ENCODE assay signal across 8 mouse cellular contexts in genomic region chr1:104769250-104769607, GRCm38 (mm10). TPM values are rescaled to one million over a fixed set of nuclear protein-coding genes. Genes with fewer than 3 reads are reported as not detected.
DNase-seq lines count a peak whose midpoint lies in the region; ATAC-seq and TF ChIP-seq lines count a peak whose summit lies in the region.

No protein-coding gene starts in this region.

- no peaks in the 10 kb centered on the region for H3K9me3 ChIP-seq in heart, embryonic 13.5 days
- no peaks in the 10 kb centered on the region for H3K9me3 ChIP-seq in forebrain, embryonic 15.5 days

- H3K27ac ChIP-seq in heart, embryonic 13.5 days (replicated peaks), result peak overlapping the region; percentile 2; the same call in 1 of the 2 replicates
- no peak overlapping the region for H3K27ac ChIP-seq in forebrain, embryonic 15.5 days (replicated peaks)
- H3K27ac ChIP-seq in olfactory bulb, adult 2 months (ENCODE audit: insufficient read depth, low read depth, low read length), result peak overlapping the region; percentile 68

- intact Hi-C loops in left cerebral cortex, postnatal 25 days (cut with DNase I), result loop anchor here (2.0 kb wide), 1 partner anchor 174 kb away; no protein-coding TSS in a partner anchor

- ATAC-seq in heart, embryonic 13.5 days (ENCODE audit: extremely low read depth, insufficient number of reproducible peaks, low FRiP score, low TSS enrichment), result no peak
- ATAC-seq in forebrain, embryonic 15.5 days (replicated peaks), result peak; percentile 72; the same call in 1 of the 2 replicates

- H3K27me3 ChIP-seq in heart, embryonic 13.5 days (replicated peaks), result peaks cover 5% of the 10 kb centered on the region; the same call in 1 of the 2 replicates
- H3K27me3 ChIP-seq in forebrain, embryonic 15.5 days, result no peaks in the 10 kb centered on the region

- peak overlapping the region; percentile 96 for H3K4me2 ChIP-seq in heart, embryonic 13.5 days
- peak overlapping the region; percentile 99 for H3K4me2 ChIP-seq in forebrain, embryonic 15.5 days (replicated peaks)

- WGBS in heart, embryonic 13.5 days, result under 1% methylated on average over 12 of the region's 12 CpGs
- WGBS in forebrain, embryonic 15.5 days, result 0% methylated on average over 12 of the region's 12 CpGs
- WGBS in olfactory bulb, adult 2 months, result under 1% methylated on average over 12 of the region's 12 CpGs

- peaks cover 17% of the 10 kb centered on the region for H3K4me1 ChIP-seq in heart, embryonic 13.5 days
- peaks cover 27% of the 10 kb centered on the region for H3K4me1 ChIP-seq in forebrain, embryonic 15.5 days
- 0 out of 2 replicates have a peak, but pooled peaks cover 2% of the 10 kb centered on the region for H3K4me1 ChIP-seq in olfactory bulb, adult 2 months (ENCODE audit: control insufficient read depth, insufficient read depth, low read length)

- H3K36me3 ChIP-seq in heart, embryonic 13.5 days, result no peaks in the 10 kb centered on the region
- H3K36me3 ChIP-seq in forebrain, embryonic 15.5 days, result no peaks in the 10 kb centered on the region

- TF ChIP-seq CTCF in olfactory bulb, adult 2 months (IDR thresholded peaks at IDR 0.05; ENCODE audit: insufficient read depth, low read depth, low read length), result no peak

- TF ChIP-seq POLR2A in olfactory bulb, adult 2 months (IDR thresholded peaks at IDR 0.05; ENCODE audit: insufficient read depth, low read depth, low read length), result no peak

- H3K4me3 ChIP-seq in heart, embryonic 13.5 days, result peak overlapping the region; percentile 68
- H3K4me3 ChIP-seq in forebrain, embryonic 15.5 days, result peak overlapping the region; percentile 64
- peak overlapping the region; percentile 59 for H3K4me3 ChIP-seq in olfactory bulb, adult 2 months (ENCODE audit: insufficient read depth, low read depth, low read length)

- DNase-seq in heart, adult 9 months (ENCODE audit: low spot score in 2 of 2), result no peak
- DNase-seq in cerebellum, adult 11 months, result peak; percentile 42
- peak; percentile 38 to 54 for DNase-seq in left cerebral cortex, postnatal 25 days (ENCODE audit: low spot score in 2 of 2)
- no peak for DNase-seq in adrenal gland, postnatal 25 days
- DNase-seq in adrenal gland, adult (ENCODE audit: inconsistent age in 2 of 2, low spot score in 1 of 2), result no peak

- peak overlapping the region; percentile 79 for H3K9ac ChIP-seq in heart, embryonic 13.5 days
- H3K9ac ChIP-seq in forebrain, embryonic 15.5 days (replicated peaks), result peak overlapping the region; percentile 64

RNA-seq across cellular contexts. Expression of gene Cdh20, which starts 0.9 kb away (rescaled TPM):
- polyA plus RNA-seq in heart, embryonic 13.5 days (2015; fragmentation: Nextera tagmentation; extraction: Ambion mirVana), result 1.5 and 1.7 TPM in 2 replicates
- polyA plus RNA-seq in forebrain, embryonic 15.5 days (2015; fragmentation: Nextera tagmentation; extraction: Ambion mirVana), result 1.1 and 1.2 TPM in 2 replicates
- 10 to 100 TPM; 19.3 to 20.0 TPM for total RNA-seq in left cerebral cortex, postnatal 25 days (2021)
- polyA plus RNA-seq in olfactory bulb, adult 2 months (2012; ENCODE audit: insufficient read depth, insufficient read length, low replicate concordance, missing spikeins), result not detected in 2 replicates
- 0.09 and 0.52 TPM in 2 replicates for total RNA-seq in adrenal gland, postnatal 25 days (2021)

Comparison
In these comparisons a context has a peak if more than half of its experiments do, and no peak if none do; other contexts are left out.
1. DNase-seq: peak in cerebellum, adult 11 months (single experiment) and left cerebral cortex, postnatal 25 days (2 of 2); none in heart, adult 9 months (0 of 2), adrenal gland, postnatal 25 days (single experiment) and adrenal gland, adult (0 of 2).
2. Peak in every context shown above with its lines, with median percentiles within 50 percentile points of each other: H3K4me3 ChIP-seq.